Mouse (Mus musculus): Measurements from ENCODE around the gene Dusp13. TPM values are rescaled to one million over a fixed set of nuclear protein-coding genes. Genes with fewer than 3 reads are reported as not detected.
A peak's percentile ranks its signal among the peaks of the same experiment; 100 is the strongest.

The Dusp13 gene
- polyA plus RNA-seq, 1 experiment from 2014 or later = not detected

DNA sequence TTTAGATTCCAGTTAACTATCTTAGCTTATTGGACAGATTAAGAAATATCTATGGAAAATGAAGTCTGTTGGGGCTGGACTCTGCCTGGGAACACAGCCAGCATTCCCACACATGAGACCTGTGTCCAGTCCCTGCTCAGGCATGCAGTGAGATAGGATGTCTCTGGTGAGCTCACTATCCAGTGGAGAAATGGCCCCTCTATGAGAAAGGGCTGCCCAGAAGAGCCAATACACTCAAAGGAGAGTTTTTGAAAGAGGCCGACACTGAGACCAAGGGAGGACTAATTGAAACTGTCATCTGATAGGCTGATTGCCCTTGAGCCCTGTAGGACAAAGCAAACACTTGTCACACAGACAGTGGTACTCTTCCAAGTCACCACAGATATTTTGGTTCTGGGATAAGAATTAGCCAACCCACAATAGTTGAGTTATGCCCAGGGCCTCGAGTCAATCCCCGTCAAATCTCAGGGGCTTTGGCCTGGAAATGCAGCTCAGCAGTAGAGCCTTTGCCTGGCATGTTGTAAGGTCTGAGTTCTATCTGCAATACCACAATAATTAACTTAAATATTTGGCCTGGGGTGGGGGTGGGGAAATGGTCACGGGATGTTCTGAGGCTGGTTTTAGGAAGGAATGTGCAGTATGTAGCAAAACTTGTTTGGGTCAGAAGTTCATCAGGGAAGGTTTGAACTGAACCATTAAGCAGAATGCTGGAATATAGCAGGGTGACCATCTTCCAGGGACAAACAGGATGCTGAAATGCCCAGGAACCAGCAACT lies 30.4 kb downstream of the Dusp13 start:
- Histone ChIP-seq H3K36me3 (no peaks in the 10 kb centered on the region), H3K27me3 (no peaks in the 10 kb centered on the region), H3K4me1 (peaks cover 10% of the 10 kb centered on the region), H3K9me3 (no peaks in the 10 kb centered on the region), H3K27ac (no peak overlapping the region), H3K4me2 (no peak overlapping the region), H3K9ac (no peak overlapping the region), H3K4me3 (no peak overlapping the region)
- ATAC-seq (ENCODE audit: borderline replicate concordance, extremely low read depth, low FRiP score, low TSS enrichment) = no peak
- 57% methylated on average over 4 of the region's 4 CpGs for WGBS

DNA sequence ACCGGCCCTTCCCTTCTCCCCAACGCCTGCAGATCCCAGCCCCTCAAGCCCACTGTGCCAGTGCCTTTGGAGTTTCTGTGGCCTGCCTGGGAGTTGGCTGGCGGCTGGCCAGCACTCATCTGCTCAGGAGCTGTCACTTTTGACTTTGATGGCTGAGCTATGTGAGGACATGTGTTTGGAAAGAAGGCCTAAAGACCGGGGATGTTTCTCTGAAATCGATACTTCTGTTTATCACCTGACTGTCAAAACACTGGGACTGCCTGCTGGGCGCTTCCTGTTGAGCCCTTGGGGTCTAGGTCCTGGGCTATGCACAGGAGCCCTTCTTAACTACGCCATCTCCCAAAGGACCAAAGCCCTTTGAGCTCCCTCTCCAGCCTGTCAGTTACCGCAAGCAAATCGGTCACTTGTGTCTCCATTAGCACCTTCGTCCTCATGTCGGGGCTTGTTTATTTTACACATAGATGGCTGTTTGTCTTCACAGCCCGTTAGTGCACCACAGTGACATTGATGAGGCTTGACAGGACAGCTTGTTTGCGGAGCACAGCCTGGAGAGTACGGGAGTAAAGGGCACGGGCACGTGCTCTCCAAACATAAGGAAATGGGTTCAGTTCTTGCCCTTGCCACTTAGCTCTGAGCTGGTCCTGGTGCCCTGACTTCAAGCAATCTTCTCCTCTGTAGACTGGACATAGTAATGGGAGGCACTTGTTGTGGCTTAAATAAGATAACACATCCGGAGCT lies 31.2 kb downstream of the Dusp13 start:
- no peak overlapping the region for H3K27ac ChIP-seq
- H3K9me3 ChIP-seq = no peaks in the 10 kb centered on the region
- H3K36me3 ChIP-seq = no peaks in the 10 kb centered on the region
- H3K4me2 ChIP-seq = no peak overlapping the region
- peaks cover 10% of the 10 kb centered on the region for H3K4me1 ChIP-seq
- 7% methylated on average over 17 of the region's 17 CpGs for WGBS
- H3K4me3 ChIP-seq = no peak overlapping the region
- no peaks in the 10 kb centered on the region for H3K27me3 ChIP-seq
- H3K9ac ChIP-seq = no peak overlapping the region
- ATAC-seq (ENCODE audit: borderline replicate concordance, extremely low read depth, low FRiP score, low TSS enrichment) = no peak

DNA sequence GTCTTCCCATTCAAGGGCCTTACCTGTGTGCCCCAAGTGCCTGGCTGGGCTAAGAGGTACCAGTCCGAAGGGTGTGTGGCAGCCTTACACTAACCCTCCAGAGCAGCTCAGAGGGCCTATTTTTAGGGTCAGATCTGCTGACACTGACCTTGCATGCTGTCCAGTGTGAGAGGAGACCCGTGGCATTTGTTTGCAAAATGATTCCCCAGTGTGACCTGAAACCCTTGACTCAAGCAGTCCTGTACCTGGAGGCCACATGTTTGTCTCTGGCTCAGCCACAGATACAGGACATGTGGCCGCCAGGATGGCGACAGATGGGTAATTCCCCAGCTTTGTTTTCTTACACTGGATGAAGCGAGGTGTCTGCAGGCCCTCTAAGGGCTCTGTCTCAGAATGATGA lies 36.5 kb downstream of the Dusp13 start, which contains the start of gene Dupd1:
Gene Dupd1, minus strand, starts transcription at position 91 of the 400 bp plus-strand sequence.
- no peaks in the 10 kb centered on the region for H3K9me3 ChIP-seq
- H3K9ac ChIP-seq = no peak within 1 kb of the TSS
- no peak within 1 kb of the TSS for H3K4me2 ChIP-seq
- peaks cover 4% of the 10 kb centered on the region; the same call in 1 of the 2 replicates for H3K27me3 ChIP-seq
- ATAC-seq (ENCODE audit: borderline replicate concordance, extremely low read depth, low FRiP score, low TSS enrichment) = no peak
- H3K36me3 ChIP-seq = no peaks in the 10 kb centered on the region
- H3K4me3 ChIP-seq = no peak within 1 kb of the TSS
- H3K27ac ChIP-seq = no peak within 1 kb of the TSS
- 62% methylated on average over 5 of the region's 5 CpGs for WGBS
- peaks cover 8% of the 10 kb centered on the region for H3K4me1 ChIP-seq

DNA sequence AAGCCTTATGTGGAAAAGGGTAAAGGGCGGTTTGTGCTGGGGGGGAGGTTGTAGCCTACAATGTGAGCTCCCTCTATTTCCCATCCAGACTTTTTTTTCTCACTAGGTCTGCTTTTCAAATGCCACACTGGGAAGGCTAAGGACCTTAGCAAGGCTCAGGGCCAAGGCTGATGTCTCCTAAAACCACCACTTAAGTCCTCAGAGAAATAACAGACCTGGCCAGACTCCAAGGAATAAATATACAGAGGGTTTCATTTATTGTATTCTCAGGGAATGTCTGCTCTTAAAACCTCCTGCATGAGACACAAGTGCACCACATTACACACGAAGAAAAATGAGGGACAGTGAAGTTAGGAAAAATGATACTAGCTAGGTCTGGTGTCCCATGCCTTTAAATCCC lies 39.8 kb downstream of the Dusp13 start:
- no peak overlapping the region for H3K4me2 ChIP-seq
- H3K4me1 ChIP-seq = peaks cover 21% of the 10 kb centered on the region
- no peak for ATAC-seq (ENCODE audit: borderline replicate concordance, extremely low read depth, low FRiP score, low TSS enrichment)
- 51% methylated on average over 2 of the region's 2 CpGs for WGBS
- H3K9me3 ChIP-seq = no peaks in the 10 kb centered on the region
- H3K4me3 ChIP-seq = no peak overlapping the region
- no peak overlapping the region for H3K27ac ChIP-seq
- no peaks in the 10 kb centered on the region for H3K36me3 ChIP-seq
- peaks cover 4% of the 10 kb centered on the region; the same call in 1 of the 2 replicates for H3K27me3 ChIP-seq
- H3K9ac ChIP-seq = no peak overlapping the region

DNA sequence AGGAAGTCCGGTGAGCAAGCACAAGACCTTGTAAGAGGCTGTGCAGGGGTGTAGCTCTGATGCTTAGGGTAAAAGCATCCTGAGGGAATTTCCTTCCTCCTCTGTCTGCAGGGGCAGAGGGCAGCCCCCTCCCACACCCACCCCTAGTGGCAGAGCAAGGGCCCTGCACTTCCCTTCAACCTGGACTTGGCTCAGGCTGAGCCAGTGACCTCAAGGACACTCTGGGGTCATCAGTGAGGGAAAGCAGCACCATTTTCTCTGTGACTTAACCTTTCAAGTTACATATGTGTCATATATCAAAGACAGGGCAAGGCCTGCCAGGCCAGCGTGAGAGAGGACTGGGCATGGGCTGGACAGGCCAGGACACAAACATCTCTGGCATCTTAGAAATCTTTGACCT lies 41.4 kb downstream of the Dusp13 start:
- ATAC-seq (ENCODE audit: borderline replicate concordance, extremely low read depth, low FRiP score, low TSS enrichment) = no peak
- WGBS = 69% methylated on average over 2 of the region's 2 CpGs
- no peak overlapping the region for H3K9ac ChIP-seq
- no peaks in the 10 kb centered on the region for H3K9me3 ChIP-seq
- H3K4me3 ChIP-seq = no peak overlapping the region
- H3K4me2 ChIP-seq = no peak overlapping the region
- H3K36me3 ChIP-seq = no peaks in the 10 kb centered on the region
- H3K4me1 ChIP-seq = peaks cover 24% of the 10 kb centered on the region
- H3K27me3 ChIP-seq = peaks cover 4% of the 10 kb centered on the region; the same call in 1 of the 2 replicates
- no peak overlapping the region for H3K27ac ChIP-seq

DNA sequence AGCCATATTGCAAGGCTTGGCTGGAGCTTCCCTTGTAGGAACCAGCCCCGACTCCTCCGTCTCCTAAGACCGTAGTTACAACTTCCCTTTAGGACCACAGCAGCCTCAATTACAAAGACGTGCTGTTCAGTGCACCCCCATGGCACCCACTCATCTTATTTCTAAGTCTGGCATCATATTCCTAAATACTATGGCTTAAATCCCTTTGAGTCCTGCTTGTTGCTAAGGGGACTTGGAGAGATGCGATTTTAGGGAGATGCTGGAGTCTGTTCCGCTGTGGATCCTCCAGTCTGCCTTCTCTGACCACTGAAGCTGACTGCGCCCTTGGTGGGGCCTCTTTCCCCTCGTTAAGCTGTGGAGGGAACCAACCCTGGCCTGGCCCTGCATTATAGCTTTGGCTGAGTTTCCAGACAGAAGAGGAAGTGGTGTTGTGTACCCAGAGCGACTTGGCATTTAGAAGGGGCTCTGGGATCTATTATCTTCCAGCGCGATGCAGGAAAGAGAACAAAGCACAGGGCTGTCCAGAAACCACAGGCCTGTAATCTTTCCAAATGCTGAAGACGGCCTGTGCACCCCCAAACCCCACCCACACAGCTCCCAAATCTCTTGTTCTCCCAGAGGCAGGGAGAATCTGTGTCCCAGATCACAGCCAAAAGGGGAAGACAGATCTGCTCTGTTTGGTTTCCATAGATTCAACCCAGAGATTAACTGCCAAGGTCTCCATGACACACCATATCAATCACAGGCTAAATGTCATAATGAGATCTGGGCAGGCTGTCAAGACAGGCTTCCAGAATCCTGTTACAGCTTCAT lies 44.0 kb downstream of the Dusp13 start:
- Histone ChIP-seq H3K27me3 (no peaks in the 10 kb centered on the region), H3K4me3 (no peak overlapping the region), H3K4me2 (no peak overlapping the region), H3K36me3 (no peaks in the 10 kb centered on the region), H3K4me1 (peaks cover 31% of the 10 kb centered on the region), H3K9me3 (no peaks in the 10 kb centered on the region), H3K9ac (no peak overlapping the region), H3K27ac (peak overlapping the region; percentile 84)
- 42% methylated on average over 12 of the region's 12 CpGs for WGBS
- ATAC-seq (ENCODE audit: borderline replicate concordance, extremely low read depth, low FRiP score, low TSS enrichment) = peak; percentile 85

DNA sequence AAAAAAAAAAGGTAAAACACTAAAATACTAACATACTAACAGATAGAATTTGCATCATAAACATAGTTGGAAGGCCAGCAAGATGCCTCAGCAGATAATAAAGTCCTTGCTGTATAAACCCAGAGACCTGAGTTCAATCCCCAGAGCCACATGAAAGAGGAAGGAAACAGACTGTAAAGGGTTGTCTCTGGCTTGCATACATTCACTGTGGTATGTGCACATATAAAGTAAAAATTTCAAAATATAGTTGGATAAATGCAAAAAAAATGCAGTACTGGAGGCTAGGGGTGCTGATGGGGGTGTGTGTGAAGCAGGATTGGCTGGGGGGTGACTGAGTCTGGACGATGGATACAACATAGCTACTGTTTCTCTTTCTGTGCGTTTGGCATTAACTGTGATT lies 45.5 kb downstream of the Dusp13 start:
- no peak for ATAC-seq (ENCODE audit: borderline replicate concordance, extremely low read depth, low FRiP score, low TSS enrichment)
- H3K4me1 ChIP-seq = peaks cover 25% of the 10 kb centered on the region
- 75% methylated on average over 2 of the region's 2 CpGs for WGBS

DNA sequence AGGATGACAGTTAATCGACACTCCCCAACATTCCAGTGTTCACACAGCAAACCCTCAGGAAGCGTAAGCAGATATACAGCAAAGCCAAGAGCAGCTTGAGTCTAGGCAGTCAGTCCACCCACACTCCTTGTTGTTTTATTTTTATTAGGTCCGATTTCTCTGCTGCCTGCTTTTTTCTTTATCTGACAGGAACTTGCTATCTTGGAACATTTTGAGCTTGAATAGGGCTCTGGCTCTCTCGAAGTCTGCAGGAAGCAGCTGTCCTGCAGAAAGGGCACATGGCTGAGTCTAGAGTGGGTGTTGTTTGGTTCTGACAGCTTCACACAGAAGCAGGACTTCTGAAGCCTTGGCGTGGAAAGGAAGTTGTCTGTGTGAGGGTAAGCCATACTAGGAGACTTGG lies 47.7 kb downstream of the Dusp13 start:
- H3K9me3 ChIP-seq = no peaks in the 10 kb centered on the region
- H3K9ac ChIP-seq = no peak overlapping the region
- ATAC-seq (ENCODE audit: borderline replicate concordance, extremely low read depth, low FRiP score, low TSS enrichment) = peak; percentile 27; the same call in 1 of the 2 replicates
- H3K27me3 ChIP-seq = no peaks in the 10 kb centered on the region
- no peak overlapping the region for H3K4me3 ChIP-seq
- H3K4me1 ChIP-seq = peaks cover 25% of the 10 kb centered on the region
- no peak overlapping the region; the same call in none of the 2 replicates for H3K27ac ChIP-seq
- H3K4me2 ChIP-seq = no peak overlapping the region
- no peaks in the 10 kb centered on the region for H3K36me3 ChIP-seq
- 28% methylated on average over 5 of the region's 5 CpGs for WGBS

More for the DNA sequence above, 45.5 kb downstream of the Dusp13 start:
- Histone ChIP-seq H3K36me3 (no peaks in the 10 kb centered on the region), H3K4me2 (no peak overlapping the region), H3K4me3 (no peak overlapping the region), H3K27ac (no peak overlapping the region), H3K9ac (no peak overlapping the region), H3K27me3 (no peaks in the 10 kb centered on the region), H3K9me3 (no peaks in the 10 kb centered on the region)

DNA sequence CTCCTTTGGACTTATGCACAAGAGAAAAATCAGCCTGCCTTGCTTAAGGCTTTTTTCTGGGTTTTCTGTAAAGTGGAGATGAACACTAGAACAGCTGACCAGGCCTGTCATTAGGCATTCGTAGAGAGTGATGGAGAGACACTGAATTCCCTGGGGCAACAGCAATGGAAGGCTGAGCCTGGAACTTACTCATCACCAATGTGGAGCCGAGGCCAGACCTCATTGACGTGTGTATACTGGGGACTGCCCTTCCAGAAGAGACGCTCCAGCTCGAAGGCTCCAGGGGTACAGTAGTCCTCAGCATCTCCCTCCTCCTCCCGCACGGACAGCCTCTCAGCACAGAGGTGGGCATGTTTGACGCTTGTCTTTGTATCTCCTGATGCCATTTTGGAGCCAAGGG lies 48.3 kb downstream of the Dusp13 start:
- H3K36me3 ChIP-seq = no peaks in the 10 kb centered on the region
- H3K4me1 ChIP-seq = peaks cover 21% of the 10 kb centered on the region
- 76% methylated on average over 8 of the region's 8 CpGs for WGBS
- no peak for ATAC-seq (ENCODE audit: borderline replicate concordance, extremely low read depth, low FRiP score, low TSS enrichment)
- no peak overlapping the region; the same call in 1 of the 2 replicates for H3K27ac ChIP-seq
- H3K9me3 ChIP-seq = no peaks in the 10 kb centered on the region
- no peak overlapping the region for H3K4me3 ChIP-seq
- H3K27me3 ChIP-seq = no peaks in the 10 kb centered on the region
- no peak overlapping the region for H3K9ac ChIP-seq
- no peak overlapping the region for H3K4me2 ChIP-seq

DNA sequence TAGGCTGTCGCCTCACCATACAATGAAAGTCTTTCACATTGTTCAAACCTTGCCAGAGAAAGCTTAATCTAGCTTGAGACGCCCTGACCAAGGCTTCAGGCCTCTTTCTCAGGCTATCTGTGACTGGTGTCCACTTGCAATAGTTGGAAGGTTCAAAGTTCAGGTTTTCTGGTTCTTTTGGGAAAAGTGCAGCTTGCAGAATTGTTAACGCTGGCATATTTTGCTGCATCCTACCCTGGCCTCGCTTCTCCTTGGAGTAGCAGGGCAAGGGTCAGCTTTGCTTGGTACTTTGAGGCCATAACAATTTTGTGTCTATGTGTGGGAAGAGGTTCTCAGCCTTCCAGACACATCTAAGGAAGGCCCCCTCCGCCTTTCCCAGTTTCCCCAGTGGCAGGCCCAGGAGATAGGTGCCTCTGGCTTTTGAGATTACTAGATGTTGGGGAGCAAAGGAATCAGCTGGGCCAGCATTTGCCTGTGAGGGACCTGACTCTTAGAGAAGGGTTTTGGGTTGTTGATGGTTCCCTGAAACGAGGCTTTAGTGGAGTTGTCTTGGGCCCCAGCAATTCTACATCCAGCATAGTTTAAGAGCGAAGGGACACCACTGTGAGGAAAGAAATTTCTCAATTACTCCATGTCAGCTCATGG lies 54.7 kb downstream of the Dusp13 start:
- Histone ChIP-seq H3K9ac (no peak overlapping the region), H3K4me1 (no peaks in the 10 kb centered on the region), H3K36me3 (no peaks in the 10 kb centered on the region), H3K4me2 (no peak overlapping the region), H3K27me3 (no peaks in the 10 kb centered on the region), H3K4me3 (no peak overlapping the region), H3K9me3 (no peaks in the 10 kb centered on the region), H3K27ac (no peak overlapping the region)
- ATAC-seq (ENCODE audit: borderline replicate concordance, extremely low read depth, low FRiP score, low TSS enrichment) = no peak
- 79% methylated on average over 7 of the region's 7 CpGs for WGBS

DNA sequence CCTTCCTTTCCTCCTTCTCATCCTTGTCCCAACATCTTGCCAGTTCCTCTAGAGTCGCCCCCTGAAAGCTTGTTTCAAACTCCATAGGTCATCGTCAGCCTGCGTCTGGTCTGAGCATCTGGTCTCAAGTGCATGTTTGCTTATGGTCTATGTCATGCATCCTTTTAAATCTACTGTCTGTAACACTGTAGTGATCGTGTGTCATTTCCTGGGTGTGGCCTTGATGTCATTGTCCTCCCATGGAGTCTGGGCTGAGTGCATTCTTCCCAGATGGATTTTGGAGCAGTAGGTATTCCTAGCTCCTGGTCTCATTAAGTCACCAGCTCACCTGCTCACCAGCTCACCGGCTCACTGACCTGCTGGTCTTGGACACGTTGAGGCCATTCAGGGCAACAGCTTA lies 56.0 kb downstream of the Dusp13 start:
- Histone ChIP-seq H3K4me3 (no peak overlapping the region), H3K9ac (no peak overlapping the region), H3K36me3 (no peaks in the 10 kb centered on the region), H3K27me3 (no peaks in the 10 kb centered on the region), H3K9me3 (no peaks in the 10 kb centered on the region), H3K27ac (no peak overlapping the region), H3K4me2 (no peak overlapping the region), H3K4me1 (no peaks in the 10 kb centered on the region)
- 58% methylated on average over 6 of the region's 6 CpGs for WGBS
- no peak for ATAC-seq (ENCODE audit: borderline replicate concordance, extremely low read depth, low FRiP score, low TSS enrichment)

All from lung, embryonic 15.5 days (tissue).